Mouse (Mus musculus) G1E (cell line): Measurements from ENCODE around the gene Ckmt1.
A peak's percentile ranks its signal among the peaks of the same experiment; 100 is the strongest.

Source experiments
- CTCF ChIP-seq: IDR thresholded peaks from 2 replicates; pipeline ENCODE4 v1.5.1; 2012; ENCODE audit warnings: low read depth, low read length, inconsistent platforms, mixed read lengths
- GATA1 ChIP-seq: IDR thresholded peaks from 2 replicates; pipeline ENCODE4 v1.6.1; 2012; ENCODE audit warnings: borderline replicate concordance, low read length, inconsistent platforms, mixed read lengths
- GATA2 ChIP-seq: IDR thresholded peaks from 2 replicates; pipeline ENCODE4 v1.6.1; 2012; ENCODE audit warnings: low read depth, low read length, inconsistent platforms, borderline replicate concordance
- POLR2AphosphoS5 ChIP-seq: IDR thresholded peaks from 2 replicates; pipeline ENCODE4 v1.6.1; 2012; ENCODE audit warnings: low read depth, low read length, inconsistent platforms; ENCODE audit not compliant: insufficient replicate concordance
- TAL1 ChIP-seq: conservative IDR thresholded peaks from 2 replicates; pipeline ENCODE4 v1.6.1; 2012; ENCODE audit warnings: low read depth, low read length, inconsistent platforms, mixed read lengths

GRCm38 (mm10) chr2:121396624-121397023, 39.1 kb downstream of the Ckmt1 start:
- TF ChIP-seq TAL1 (no peak), CTCF (peak; percentile 19; the same call in 1 of the 2 replicates), GATA2 (no peak), POLR2AphosphoS5 (no peak), GATA1 (no peak)
